Mouse (Mus musculus): ENCODE measurements around the gene Cdh22. TPM values are rescaled to one million over a fixed set of nuclear protein-coding genes. Genes with fewer than 3 reads are reported as not detected.

Cdh22 gene
- polyA plus RNA-seq, 1 experiment from 2014 or later, result not detected

DNA sequence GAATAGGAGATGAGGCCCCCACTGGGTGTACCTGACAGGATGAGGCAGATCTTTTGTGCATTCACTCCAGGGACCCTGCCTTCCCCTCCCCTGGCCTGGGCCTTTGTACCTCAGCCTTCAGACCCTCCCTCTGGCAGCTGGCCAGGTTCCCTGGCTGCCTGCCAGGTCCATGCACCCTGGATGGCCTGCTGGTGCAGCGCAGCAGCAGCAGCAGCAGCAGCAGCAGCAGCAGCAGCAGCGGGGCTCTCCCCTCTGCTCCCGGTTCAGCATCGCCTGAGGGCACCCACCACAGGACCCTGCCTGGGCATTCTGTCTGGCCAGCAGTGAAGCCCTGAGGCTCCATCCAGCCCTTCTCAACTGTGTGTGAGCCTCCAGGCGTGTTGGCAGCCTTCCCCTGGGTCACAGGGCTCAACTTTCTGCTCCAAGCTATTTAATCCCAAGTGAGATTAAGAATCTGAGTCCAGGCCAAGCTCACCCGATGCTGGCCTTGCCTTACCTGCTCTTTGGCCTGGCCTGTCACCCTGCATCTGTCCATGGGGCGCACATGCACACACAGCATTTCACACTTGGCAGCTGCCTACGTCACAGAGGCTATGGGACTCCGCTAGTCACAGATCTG is 50.5 kb downstream of the Cdh22 start:
- peaks cover 18% of the 10 kb centered on the region for H3K27me3 ChIP-seq (ENCODE audit: control insufficient read depth, insufficient read depth, low read depth, low read length)

DNA sequence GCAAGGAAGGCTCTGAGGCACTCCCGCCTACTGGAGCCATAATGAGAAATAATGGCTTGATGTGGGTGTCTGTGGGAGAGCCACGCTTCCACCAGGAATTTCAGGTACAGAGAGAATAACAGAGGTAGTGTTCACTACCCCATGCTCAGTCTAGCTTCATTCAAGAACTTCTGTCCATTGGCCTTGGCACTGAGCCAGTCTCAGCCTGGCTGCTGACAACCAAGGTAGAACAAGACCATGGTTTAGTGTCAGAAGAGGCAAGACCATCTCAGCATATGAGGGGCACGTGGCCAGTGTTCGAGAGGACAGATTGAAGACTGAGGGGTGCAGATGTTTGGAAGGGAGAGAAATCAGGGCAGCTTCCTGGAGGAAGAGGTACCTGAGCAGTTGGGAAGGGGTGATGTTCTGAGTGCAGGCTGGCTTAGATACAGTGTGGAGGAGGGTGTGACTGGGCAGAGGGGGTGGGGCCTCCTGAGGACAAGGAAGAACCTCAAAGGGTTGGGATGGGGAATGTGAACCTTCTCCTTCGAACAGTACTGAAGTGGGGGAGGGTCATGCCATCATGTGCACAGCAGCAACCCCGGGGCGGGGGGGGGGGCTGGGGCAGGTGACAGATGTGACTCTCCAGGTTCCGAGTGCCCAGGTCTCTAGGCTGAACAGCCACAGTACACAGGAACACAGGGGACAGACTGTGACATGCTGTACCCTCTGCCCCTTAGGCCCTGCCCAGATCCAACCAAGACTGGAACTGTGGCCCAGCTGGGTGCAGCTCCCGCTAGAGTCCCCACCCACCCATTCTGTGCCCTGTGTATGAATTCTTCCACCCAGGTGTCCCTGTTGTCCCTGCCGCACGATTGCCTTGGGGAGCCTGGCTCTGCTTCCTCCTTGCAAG is 52.3 kb downstream of the Cdh22 start:
- Histone ChIP-seq H3K36me3 (ENCODE audit: control insufficient read depth, insufficient read depth) (no peaks in the 10 kb centered on the region), H3K4me3 (ENCODE audit: low read depth, low read length) (no peak overlapping the region), H3K9me3 (replicated peaks; ENCODE audit: control insufficient read depth, low read length) (no peaks in the 10 kb centered on the region), H3K4me2 (ENCODE audit: low read depth, low read length) (no peak overlapping the region), H3K4me1 (ENCODE audit: control insufficient read depth, low read depth, low read length) (no peaks in the 10 kb centered on the region; the same call in 1 of the 2 replicates), H3K27ac (ENCODE audit: low read length) (no peak overlapping the region), H3K9ac (ENCODE audit: low read depth, low read length) (no peak overlapping the region), H3K27me3 (ENCODE audit: control insufficient read depth, insufficient read depth, low read depth, low read length) (peaks cover 18% of the 10 kb centered on the region)
- ATAC-seq (ENCODE audit: low read depth), result no peak
- 41% methylated on average over 11 of the region's 11 CpGs for WGBS (ENCODE audit: insufficient replicate concordance)

More for the DNA sequence above, 50.5 kb downstream of the Cdh22 start:
- Histone ChIP-seq H3K4me1 (ENCODE audit: control insufficient read depth, low read depth, low read length) (no peaks in the 10 kb centered on the region; the same call in 1 of the 2 replicates), H3K9me3 (replicated peaks; ENCODE audit: control insufficient read depth, low read length) (no peaks in the 10 kb centered on the region), H3K4me3 (ENCODE audit: low read depth, low read length) (no peak overlapping the region), H3K9ac (ENCODE audit: low read depth, low read length) (no peak overlapping the region), H3K4me2 (ENCODE audit: low read depth, low read length) (no peak overlapping the region), H3K27ac (ENCODE audit: low read length) (no peak overlapping the region), H3K36me3 (ENCODE audit: control insufficient read depth, insufficient read depth) (no peaks in the 10 kb centered on the region)
- 33% methylated on average over 9 of the region's 9 CpGs for WGBS (ENCODE audit: insufficient replicate concordance)
- ATAC-seq (ENCODE audit: low read depth), result 0 out of 2 replicates have a peak, but pooled peaks have one; percentile 27

DNA sequence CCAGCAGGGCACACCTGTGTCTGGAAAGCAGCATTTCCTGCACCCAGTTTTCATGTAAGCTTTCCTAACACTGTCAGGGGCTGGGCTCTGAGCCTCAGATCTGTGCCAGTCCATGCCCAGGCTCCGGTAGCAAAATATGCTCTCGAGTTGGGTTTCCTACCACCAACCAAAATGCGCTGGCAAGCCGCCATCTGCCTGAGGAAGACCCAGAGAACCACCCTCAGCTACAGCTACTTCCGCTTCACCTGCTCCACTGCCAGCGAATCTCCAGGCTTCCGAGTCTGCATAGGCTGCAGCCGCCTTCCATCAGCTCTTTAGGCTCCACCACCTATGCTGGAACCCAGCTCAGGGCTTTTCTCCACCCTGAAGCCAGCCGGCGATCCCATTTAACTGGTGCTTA is 55.4 kb downstream of the Cdh22 start:
- WGBS (ENCODE audit: insufficient replicate concordance), result 52% methylated on average over 10 of the region's 10 CpGs
- H3K27me3 ChIP-seq (ENCODE audit: control insufficient read depth, insufficient read depth, low read depth, low read length), result peaks cover 18% of the 10 kb centered on the region

GRCm38 (mm10) chr2:165176965-165177364 is 57.7 kb downstream of the Cdh22 start:
- Histone ChIP-seq H3K4me1 (ENCODE audit: control insufficient read depth, low read depth, low read length) (no peaks in the 10 kb centered on the region), H3K27me3 (ENCODE audit: control insufficient read depth, insufficient read depth, low read depth, low read length) (peaks cover 17% of the 10 kb centered on the region), H3K36me3 (ENCODE audit: control insufficient read depth, insufficient read depth) (no peaks in the 10 kb centered on the region), H3K4me3 (ENCODE audit: low read depth, low read length) (no peak overlapping the region), H3K9ac (ENCODE audit: low read depth, low read length) (no peak overlapping the region), H3K9me3 (replicated peaks; ENCODE audit: control insufficient read depth, low read length) (no peaks in the 10 kb centered on the region), H3K27ac (ENCODE audit: low read length) (no peak overlapping the region), H3K4me2 (ENCODE audit: low read depth, low read length) (no peak overlapping the region)
- ATAC-seq (ENCODE audit: low read depth), result no peak
- WGBS (ENCODE audit: insufficient replicate concordance), result 32% methylated on average over 9 of the region's 9 CpGs

More for the DNA sequence above, 55.4 kb downstream of the Cdh22 start:
- H3K4me1 ChIP-seq (ENCODE audit: control insufficient read depth, low read depth, low read length), result no peaks in the 10 kb centered on the region; the same call in 1 of the 2 replicates
- no peaks in the 10 kb centered on the region for H3K9me3 ChIP-seq (replicated peaks; ENCODE audit: control insufficient read depth, low read length)
- H3K4me2 ChIP-seq (ENCODE audit: low read depth, low read length), result no peak overlapping the region
- H3K9ac ChIP-seq (ENCODE audit: low read depth, low read length), result no peak overlapping the region
- ATAC-seq (ENCODE audit: low read depth), result no peak
- H3K36me3 ChIP-seq (ENCODE audit: control insufficient read depth, insufficient read depth), result no peaks in the 10 kb centered on the region
- no peak overlapping the region for H3K27ac ChIP-seq (ENCODE audit: low read length)
- H3K4me3 ChIP-seq (ENCODE audit: low read depth, low read length), result no peak overlapping the region

DNA sequence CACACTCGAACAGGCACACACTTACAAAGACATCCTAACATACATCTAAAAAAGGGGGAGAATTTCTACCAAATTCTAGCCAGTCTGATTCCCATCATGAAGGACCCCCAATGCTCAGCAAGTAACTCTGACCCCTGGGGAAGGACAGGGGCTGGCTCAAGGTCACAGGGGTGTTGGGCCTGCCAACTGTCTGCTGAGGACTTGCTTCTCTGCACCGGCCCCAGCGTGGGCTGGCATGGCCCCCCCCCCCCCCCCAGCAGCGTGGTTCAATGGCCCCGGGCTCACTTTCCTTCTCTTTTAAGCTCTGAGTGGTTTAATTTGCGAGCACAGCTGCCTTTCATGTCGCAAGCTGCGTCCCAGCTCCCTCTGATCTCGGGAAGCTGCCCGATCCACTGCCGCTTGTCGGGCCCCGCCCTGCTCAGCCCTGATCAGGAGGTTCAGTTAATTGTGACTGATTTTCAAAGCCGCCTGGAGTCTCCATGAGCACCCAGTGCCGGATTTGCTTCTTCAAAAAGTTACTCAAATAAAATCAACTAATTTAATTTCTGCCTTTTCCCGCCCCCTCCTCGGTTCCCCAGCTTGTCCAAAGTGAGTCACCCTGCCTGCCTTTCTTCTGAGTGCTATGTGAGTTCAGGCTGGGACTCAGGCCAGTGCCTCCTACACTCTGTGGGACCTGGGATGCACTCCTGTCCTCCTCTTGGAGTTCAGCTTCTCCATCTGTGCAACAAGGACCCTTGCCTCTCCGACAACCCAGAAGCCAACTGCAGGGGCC is 67.8 kb downstream of the Cdh22 start:
- Histone ChIP-seq H3K36me3 (ENCODE audit: control insufficient read depth, insufficient read depth) (no peaks in the 10 kb centered on the region), H3K9ac (ENCODE audit: low read depth, low read length) (no peak overlapping the region), H3K4me1 (ENCODE audit: control insufficient read depth, low read depth, low read length) (no peaks in the 10 kb centered on the region), H3K27me3 (ENCODE audit: control insufficient read depth, insufficient read depth, low read depth, low read length) (peaks cover 9% of the 10 kb centered on the region; the same call in 1 of the 2 replicates), H3K4me3 (ENCODE audit: low read depth, low read length) (no peak overlapping the region), H3K9me3 (replicated peaks; ENCODE audit: control insufficient read depth, low read length) (no peaks in the 10 kb centered on the region), H3K4me2 (ENCODE audit: low read depth, low read length) (no peak overlapping the region), H3K27ac (ENCODE audit: low read length) (no peak overlapping the region)
- ATAC-seq (ENCODE audit: low read depth), result no peak
- WGBS (ENCODE audit: insufficient replicate concordance), result 9% methylated on average over 17 of the region's 18 CpGs

DNA sequence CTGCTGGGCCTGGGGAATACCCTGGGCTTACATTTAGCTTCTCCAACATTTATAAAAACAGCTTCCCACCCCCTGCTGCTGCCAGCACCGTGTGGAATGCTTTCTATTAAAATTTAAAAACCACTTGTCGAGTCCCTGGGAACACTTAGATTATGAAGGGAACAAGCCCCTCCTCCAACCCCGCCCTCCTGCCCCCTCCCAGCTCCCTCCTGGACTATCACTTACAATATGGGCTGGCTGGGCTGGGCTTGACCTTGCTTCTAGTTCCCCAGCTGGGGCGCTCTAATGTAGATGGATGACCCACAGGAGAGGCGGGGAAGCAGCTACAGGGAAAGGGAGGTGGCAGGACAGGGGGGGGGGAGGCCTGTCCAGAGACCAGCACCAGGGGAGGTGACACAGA is 72.4 kb downstream of the Cdh22 start:
- Histone ChIP-seq H3K9ac (ENCODE audit: low read depth, low read length) (no peak overlapping the region), H3K27me3 (ENCODE audit: control insufficient read depth, insufficient read depth, low read depth, low read length) (peaks cover 8% of the 10 kb centered on the region; the same call in 1 of the 2 replicates), H3K27ac (ENCODE audit: low read length) (no peak overlapping the region), H3K36me3 (ENCODE audit: control insufficient read depth, insufficient read depth) (no peaks in the 10 kb centered on the region), H3K4me3 (ENCODE audit: low read depth, low read length) (no peak overlapping the region), H3K9me3 (replicated peaks; ENCODE audit: control insufficient read depth, low read length) (no peaks in the 10 kb centered on the region), H3K4me2 (ENCODE audit: low read depth, low read length) (no peak overlapping the region), H3K4me1 (ENCODE audit: control insufficient read depth, low read depth, low read length) (no peaks in the 10 kb centered on the region)
- 6% methylated on average over 5 of the region's 5 CpGs for WGBS (ENCODE audit: insufficient replicate concordance)
- no peak for ATAC-seq (ENCODE audit: low read depth)

DNA sequence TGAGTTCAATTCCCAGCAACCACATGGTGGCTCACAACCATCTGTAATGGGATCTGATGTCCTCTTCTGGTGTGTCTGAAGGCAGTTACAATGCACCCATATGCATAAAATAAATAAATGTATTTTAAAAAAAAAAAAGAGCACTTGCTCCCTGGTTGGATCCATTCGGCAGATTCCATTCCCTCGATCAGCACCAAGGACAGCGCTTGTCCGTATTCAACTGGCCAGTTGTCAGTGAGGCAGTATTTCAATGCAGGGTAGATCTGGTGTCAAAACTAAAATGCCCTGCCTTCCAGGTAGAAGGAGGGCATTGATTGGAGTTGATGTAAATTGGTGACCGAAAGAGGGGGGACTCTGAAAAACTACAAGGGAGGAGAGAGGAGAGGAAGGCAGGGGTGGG is 74.2 kb downstream of the Cdh22 start:
- 18% methylated on average over 5 of the region's 5 CpGs for WGBS (ENCODE audit: insufficient replicate concordance)
- H3K9me3 ChIP-seq (replicated peaks; ENCODE audit: control insufficient read depth, low read length), result no peaks in the 10 kb centered on the region
- H3K4me2 ChIP-seq (ENCODE audit: low read depth, low read length), result no peak overlapping the region
- H3K4me1 ChIP-seq (ENCODE audit: control insufficient read depth, low read depth, low read length), result no peaks in the 10 kb centered on the region
- ATAC-seq (ENCODE audit: low read depth), result no peak
- no peaks in the 10 kb centered on the region for H3K36me3 ChIP-seq (ENCODE audit: control insufficient read depth, insufficient read depth)
- H3K9ac ChIP-seq (ENCODE audit: low read depth, low read length), result no peak overlapping the region
- H3K4me3 ChIP-seq (ENCODE audit: low read depth, low read length), result no peak overlapping the region
- no peak overlapping the region for H3K27ac ChIP-seq (ENCODE audit: low read length)
- no peaks in the 10 kb centered on the region for H3K27me3 ChIP-seq (ENCODE audit: control insufficient read depth, insufficient read depth, low read depth, low read length)

DNA sequence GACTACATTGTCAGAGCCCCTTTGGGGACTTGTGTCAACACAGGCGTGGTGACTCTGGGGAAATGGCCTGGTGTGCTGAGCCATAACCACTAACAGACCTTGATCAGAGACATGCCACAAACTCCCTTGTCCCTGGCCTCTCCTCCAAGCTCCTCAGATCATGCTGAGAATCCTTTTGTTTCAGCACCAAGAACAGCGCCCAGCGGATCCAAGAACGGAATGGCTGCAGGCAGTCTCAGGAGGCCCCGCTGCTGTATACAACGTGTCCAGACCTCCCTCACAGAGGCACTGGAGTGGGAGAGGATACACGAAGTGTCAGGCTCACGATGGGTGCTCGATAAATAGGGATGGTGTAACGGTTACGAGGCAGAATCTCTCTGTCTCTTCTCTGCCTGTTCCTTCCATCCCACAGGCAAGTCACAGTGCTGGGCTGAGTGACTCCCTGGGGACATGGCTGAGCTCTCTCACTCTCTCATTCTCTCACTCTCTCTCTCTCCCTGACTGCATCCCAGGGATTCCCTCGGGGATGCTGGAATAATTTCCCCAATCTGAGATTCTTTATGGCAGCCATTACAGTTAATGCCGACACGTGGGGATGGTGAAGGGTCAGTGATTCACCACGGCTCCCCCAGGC is 75.5 kb downstream of the Cdh22 start:
- 15% methylated on average over 15 of the region's 15 CpGs for WGBS (ENCODE audit: insufficient replicate concordance)
- ATAC-seq (ENCODE audit: low read depth), result no peak
- no peak overlapping the region for H3K4me3 ChIP-seq (ENCODE audit: low read depth, low read length)
- H3K9ac ChIP-seq (ENCODE audit: low read depth, low read length), result no peak overlapping the region
- no peak overlapping the region for H3K27ac ChIP-seq (ENCODE audit: low read length)
- no peaks in the 10 kb centered on the region for H3K9me3 ChIP-seq (replicated peaks; ENCODE audit: control insufficient read depth, low read length)
- H3K4me2 ChIP-seq (ENCODE audit: low read depth, low read length), result no peak overlapping the region
- no peaks in the 10 kb centered on the region for H3K36me3 ChIP-seq (ENCODE audit: control insufficient read depth, insufficient read depth)
- H3K4me1 ChIP-seq (ENCODE audit: control insufficient read depth, low read depth, low read length), result no peaks in the 10 kb centered on the region
- H3K27me3 ChIP-seq (ENCODE audit: control insufficient read depth, insufficient read depth, low read depth, low read length), result no peaks in the 10 kb centered on the region
